Mouse (Mus musculus) cerebellum, adult 2 months (tissue): Measurements from ENCODE around the gene Spns1.

ENCODE experiments used
- CTCF ChIP-seq: fragments of 200-500 bp; IDR thresholded peaks from 2 replicates; pipeline ENCODE4 v1.5.1; 2011; ENCODE audit warnings: low read depth, mild to moderate bottlenecking, control low read depth, low read length, moderate library complexity, borderline replicate concordance; ENCODE audit not compliant: insufficient read depth
- POLR2A ChIP-seq: fragments of 200-500 bp; IDR thresholded peaks from 2 replicates; pipeline ENCODE4 v1.6.1; 2011; ENCODE audit warnings: low read length, control low read depth, borderline replicate concordance; ENCODE audit not compliant: insufficient read depth

DNA sequence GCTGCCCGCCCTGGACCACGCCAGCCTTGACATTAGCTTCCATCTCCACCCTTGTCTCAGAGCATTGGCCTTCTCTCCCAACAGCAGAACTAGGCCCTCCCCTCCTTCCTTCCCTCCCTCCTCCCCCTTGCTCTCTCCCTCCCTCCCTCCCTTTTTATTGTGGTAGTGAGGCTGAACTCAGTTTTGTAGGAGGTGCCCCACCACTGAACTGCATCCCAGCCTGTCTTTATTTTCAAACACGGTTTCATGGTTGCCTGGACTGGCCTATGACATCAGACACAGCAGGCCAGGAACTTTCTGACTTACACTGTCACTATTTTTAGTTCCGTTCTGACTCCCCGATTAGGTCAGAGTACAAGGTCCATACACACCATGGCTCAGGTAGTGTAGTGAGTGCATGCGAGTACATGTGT is 37.0 kb downstream of the Spns1 start:
- TF ChIP-seq POLR2A (no peak), CTCF (no peak)
